Mouse (Mus musculus) intestine, embryonic 16.5 days (tissue): Measurements from ENCODE around the gene Fkbpl. TPM values are rescaled to one million over a fixed set of nuclear protein-coding genes. Genes with fewer than 3 reads are reported as not detected.

ENCODE experiments used
- ATAC-seq: fragments of 200-750 bp; cut with Nextera tagmentation; 2 replicates; pipeline ENCODE4 v1.8.0; 2017; ENCODE audit warnings: moderate TSS enrichment, moderate library complexity
- H3K27ac ChIP-seq: fragments of 300-500 bp; sonication (generic); 2 replicates; pipeline ENCODE4 v1.5.1; 2014; ENCODE audit warnings: mild to moderate bottlenecking, low read length
- H3K27me3 ChIP-seq: fragments of 300-500 bp; sonication (generic); replicated peaks from 2 replicates; pipeline ENCODE4 v1.6.1; 2014; ENCODE audit warnings: low read length, control low read depth, mixed read lengths; ENCODE audit not compliant: control insufficient read depth, insufficient read depth
- H3K36me3 ChIP-seq: fragments of 300-500 bp; sonication (generic); 2 replicates; pipeline ENCODE4 v1.6.1; 2014; ENCODE audit warnings: low read length, control low read depth; ENCODE audit not compliant: control insufficient read depth, insufficient read depth
- H3K4me1 ChIP-seq: fragments of 300-500 bp; sonication (generic); 2 replicates; pipeline ENCODE4 v1.6.1; 2014; ENCODE audit warnings: low read length, control low read depth, mixed read lengths; ENCODE audit not compliant: control insufficient read depth, insufficient read depth
- H3K4me2 ChIP-seq: fragments of 300-500 bp; sonication (generic); 2 replicates; pipeline ENCODE4 v1.6.1; 2014; ENCODE audit warnings: low read depth, low read length, control low read depth
- H3K4me3 ChIP-seq: fragments of 300-500 bp; sonication (generic); 2 replicates; pipeline ENCODE4 v1.5.1; 2014; ENCODE audit warnings: mild to moderate bottlenecking, low read length
- H3K9ac ChIP-seq: fragments of 300-500 bp; sonication (generic); 2 replicates; pipeline ENCODE4 v1.6.1; 2014; ENCODE audit warnings: low read depth, low read length
- H3K9me3 ChIP-seq: fragments of 300-500 bp; sonication (generic); 2 replicates; pipeline ENCODE4 v1.6.1; 2016; ENCODE audit warnings: low read length, control low read depth; ENCODE audit not compliant: control insufficient read depth
- WGBS: fragments of 180-500 bp; shearing (Covaris S2); extraction: QIAGEN DNeasy Blood & Tissue Kit; methylation state at CpG from one replicate; pipeline ENCODE4 v1.1.7; 2014; 5-methylcytosine and 5-hydroxymethylcytosine counted together
- polyA plus RNA-seq: library from polyadenylated mRNA; unstranded; fragments of >200 nt; fragmentation: Nextera tagmentation; extraction: Ambion mirVana; gene quantifications from 2 replicates; pipeline ENCODE4 v1.2.1, GENCODE M21; 2015

The Fkbpl gene
- polyA plus RNA-seq, 1 experiment from 2014 or later: 14.4 TPM

GRCm38 (mm10) chr17:34680191-34680590 is 35.6 kb downstream of the Fkbpl start:
- Histone ChIP-seq H3K27me3 (peaks cover 9% of the 10 kb centered on the region; the same call in 1 of the 2 replicates), H3K9ac (no peak overlapping the region), H3K36me3 (no peaks in the 10 kb centered on the region), H3K4me2 (no peak overlapping the region), H3K4me1 (peaks cover 31% of the 10 kb centered on the region), H3K4me3 (no peak overlapping the region), H3K9me3 (no peaks in the 10 kb centered on the region), H3K27ac (no peak overlapping the region)
- no peak for ATAC-seq
- WGBS: 85% methylated on average over 26 of the region's 26 CpGs

GRCm38 (mm10) chr17:34680621-34681020 is 36.1 kb downstream of the Fkbpl start:
- Histone ChIP-seq H3K4me3 (no peak overlapping the region), H3K9ac (no peak overlapping the region), H3K4me1 (peaks cover 31% of the 10 kb centered on the region), H3K9me3 (no peaks in the 10 kb centered on the region), H3K36me3 (no peaks in the 10 kb centered on the region), H3K27me3 (peaks cover 9% of the 10 kb centered on the region; the same call in 1 of the 2 replicates), H3K4me2 (no peak overlapping the region), H3K27ac (no peak overlapping the region)
- WGBS: 79% methylated on average over 4 of the region's 4 CpGs
- ATAC-seq: no peak

- peak overlapping the region; percentile 42 for H3K9ac ChIP-seq
- ATAC-seq: no peak
Measured at GRCm38 (mm10) chr17:34681132-34681571, 36.6 kb downstream of the Fkbpl start.

GRCm38 (mm10) chr17:34681881-34682536 is 37.4 kb downstream of the Fkbpl start:
- Histone ChIP-seq H3K9me3 (no peaks in the 10 kb centered on the region), H3K4me1 (peaks cover 34% of the 10 kb centered on the region), H3K4me2 (no peak overlapping the region), H3K36me3 (no peaks in the 10 kb centered on the region), H3K9ac (peak overlapping the region; percentile 42), H3K4me3 (no peak overlapping the region), H3K27me3 (peaks cover 9% of the 10 kb centered on the region; the same call in 1 of the 2 replicates), H3K27ac (peak overlapping the region; percentile 63)
- 72% methylated on average over 11 of the region's 11 CpGs for WGBS
- ATAC-seq: 0 out of 2 replicates have a peak, but pooled peaks have one; percentile 10

More at GRCm38 (mm10) chr17:34681132-34681571, 36.6 kb downstream of the Fkbpl start:
- Histone ChIP-seq H3K4me2 (no peak overlapping the region), H3K36me3 (no peaks in the 10 kb centered on the region), H3K9me3 (no peaks in the 10 kb centered on the region), H3K4me3 (no peak overlapping the region), H3K4me1 (peaks cover 34% of the 10 kb centered on the region), H3K27me3 (peaks cover 9% of the 10 kb centered on the region; the same call in 1 of the 2 replicates), H3K27ac (peak overlapping the region; percentile 49)
- WGBS: 65% methylated on average over 17 of the region's 17 CpGs

- Histone ChIP-seq H3K9ac (0 out of 2 replicates have a peak overlapping the region, but pooled peaks have one; percentile 12), H3K9me3 (no peaks in the 10 kb centered on the region), H3K4me1 (peaks cover 34% of the 10 kb centered on the region), H3K4me2 (no peak overlapping the region), H3K27me3 (peaks cover 9% of the 10 kb centered on the region; the same call in 1 of the 2 replicates), H3K36me3 (no peaks in the 10 kb centered on the region), H3K27ac (0 out of 2 replicates have a peak overlapping the region, but pooled peaks have one; percentile 14), H3K4me3 (no peak overlapping the region)
- WGBS: 81% methylated on average over 8 of the region's 8 CpGs
- no peak for ATAC-seq
Measured at GRCm38 (mm10) chr17:34683179-34683578, 38.6 kb downstream of the Fkbpl start.

GRCm38 (mm10) chr17:34683686-34684220 is 39.2 kb downstream of the Fkbpl start:
- Histone ChIP-seq H3K27me3 (peaks cover 6% of the 10 kb centered on the region; the same call in 1 of the 2 replicates), H3K9me3 (no peaks in the 10 kb centered on the region), H3K4me3 (no peak overlapping the region), H3K9ac (peak overlapping the region; percentile 12; the same call in 1 of the 2 replicates), H3K27ac (peak overlapping the region; percentile 63; the same call in 1 of the 2 replicates), H3K4me1 (peaks cover 34% of the 10 kb centered on the region), H3K36me3 (no peaks in the 10 kb centered on the region), H3K4me2 (no peak overlapping the region)
- ATAC-seq: 0 out of 2 replicates have a peak, but pooled peaks have one; percentile 2
- 63% methylated on average over 10 of the region's 10 CpGs for WGBS

- Histone ChIP-seq H3K9me3 (no peaks in the 10 kb centered on the region), H3K36me3 (no peaks in the 10 kb centered on the region), H3K4me2 (no peak overlapping the region), H3K4me3 (no peak overlapping the region), H3K27me3 (0 out of 2 replicates have a peak, but pooled peaks cover 4% of the 10 kb centered on the region), H3K9ac (peak overlapping the region; percentile 21; the same call in 1 of the 2 replicates), H3K27ac (peak overlapping the region; percentile 63), H3K4me1 (peaks cover 34% of the 10 kb centered on the region)
- whole genome bisulfite sequencing: 44% methylated on average over 9 of the region's 9 CpGs
- peak; percentile 50 for ATAC-seq
Measured at GRCm38 (mm10) chr17:34684253-34684893, 39.8 kb downstream of the Fkbpl start.

GRCm38 (mm10) chr17:34685120-34686110 is 40.9 kb downstream of the Fkbpl start:
- no peaks in the 10 kb centered on the region for H3K9me3 ChIP-seq
- H3K4me2 ChIP-seq: no peak overlapping the region
- no peak overlapping the region for H3K4me3 ChIP-seq
- peak overlapping the region; percentile 38 for H3K9ac ChIP-seq
- peak; percentile 35; the same call in 1 of the 2 replicates for ATAC-seq
- H3K4me1 ChIP-seq: peaks cover 34% of the 10 kb centered on the region
- no peaks in the 10 kb centered on the region for H3K36me3 ChIP-seq
- 70% methylated on average over 28 of the region's 28 CpGs for WGBS
- H3K27ac ChIP-seq: peak overlapping the region; percentile 63
- no peaks in the 10 kb centered on the region for H3K27me3 ChIP-seq
